Mouse (Mus musculus) lung, embryonic 14.5 days (tissue): ENCODE measurements at regions not wholly inside any gene's neighbourhood (a gene's known extent, or its start where the extent isn't known, plus 50 kb on each side); places are given as distances from the start of the nearest gene placed in this dataset.
A peak's percentile ranks its signal among the peaks of the same experiment; 100 is the strongest.

Experiments
- ATAC-seq: fragments of 200-750 bp; cut with Nextera tagmentation; 2 replicates; pipeline ENCODE4 v1.8.0; 2017; ENCODE audit warnings: mild to moderate bottlenecking, moderate TSS enrichment, moderate library complexity; ENCODE audit not compliant: insufficient read depth
- DNase-seq: peaks from one replicate; pipeline ENCODE4 v3.0.0-alpha.2; 2015
- H3K27ac ChIP-seq: fragments of 300-500 bp; sonication (generic); 2 replicates; pipeline ENCODE4 v1.5.1; 2014; ENCODE audit warnings: low read depth, mild to moderate bottlenecking, moderate library complexity
- H3K27me3 ChIP-seq: fragments of 300-500 bp; sonication (generic); 2 replicates; pipeline ENCODE4 v1.6.1; 2014; ENCODE audit warnings: low read length, control low read depth; ENCODE audit not compliant: insufficient read depth
- H3K36me3 ChIP-seq: fragments of 300-500 bp; sonication (generic); 2 replicates; pipeline ENCODE4 v1.6.1; 2014; ENCODE audit warnings: control low read depth; ENCODE audit not compliant: insufficient read depth
- H3K4me1 ChIP-seq: fragments of 300-500 bp; sonication (generic); 2 replicates; pipeline ENCODE4 v1.6.1; 2014; ENCODE audit warnings: antibody characterized with exemption, control low read depth; ENCODE audit not compliant: insufficient read depth
- H3K4me2 ChIP-seq: fragments of 300-500 bp; sonication (generic); 2 replicates; pipeline ENCODE4 v1.6.1; 2014; ENCODE audit warnings: mild to moderate bottlenecking
- H3K4me3 ChIP-seq: fragments of 300-500 bp; sonication (generic); 2 replicates; pipeline ENCODE4 v1.5.1; 2014; ENCODE audit warnings: low read depth, low read length
- H3K9ac ChIP-seq: fragments of 300-500 bp; sonication (generic); 2 replicates; pipeline ENCODE4 v1.6.1; 2014
- H3K9me3 ChIP-seq: fragments of 300-500 bp; sonication (generic); 2 replicates; pipeline ENCODE4 v1.6.1; 2016; ENCODE audit warnings: low read depth, low read length, control low read depth
- CTCF ChIP-seq: IDR thresholded peaks from 2 replicates; pipeline ENCODE4 v1.5.1; 2016; ENCODE audit warnings: antibody characterized with exemption, low read depth
- WGBS: fragments of 180-500 bp; shearing (Covaris S2); extraction: QIAGEN DNeasy Blood & Tissue Kit; methylation state at CpG from one replicate; pipeline ENCODE4 v1.1.7; 2014; 5-methylcytosine and 5-hydroxymethylcytosine counted together

DNA sequence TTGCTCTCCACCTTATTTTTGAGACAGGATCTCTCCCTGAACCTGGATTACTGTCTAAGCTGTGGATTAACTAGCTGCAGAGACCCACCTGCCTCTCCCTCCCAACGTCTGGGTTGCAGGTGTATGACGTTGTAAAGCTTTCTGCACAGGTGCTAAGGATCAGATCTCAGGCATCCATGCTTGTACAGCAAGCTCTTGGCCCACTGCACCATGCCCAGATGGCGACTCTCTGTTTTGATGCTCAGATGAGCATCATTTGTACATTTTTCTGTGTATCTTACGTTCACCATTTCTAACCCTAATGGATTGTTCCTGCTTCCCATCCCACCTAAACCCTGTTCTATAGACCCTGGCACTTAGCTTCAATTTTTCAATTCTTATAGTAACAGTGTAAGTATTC is 59.4 kb upstream of the Ankrd55 start:
- H3K4me1 ChIP-seq, result peaks cover 3% of the 10 kb centered on the region; the same call in 1 of the 2 replicates
- H3K9ac ChIP-seq, result no peak overlapping the region
- H3K4me2 ChIP-seq, result no peak overlapping the region
- ATAC-seq, result no peak
- no peaks in the 10 kb centered on the region for H3K9me3 ChIP-seq
- DNase-seq, result no peak
- no peak overlapping the region for H3K27ac ChIP-seq
- WGBS, result 80% methylated on average over 4 of the region's 4 CpGs
- H3K36me3 ChIP-seq, result no peaks in the 10 kb centered on the region
- no peaks in the 10 kb centered on the region for H3K27me3 ChIP-seq
- H3K4me3 ChIP-seq, result no peak overlapping the region
- TF ChIP-seq CTCF, result no peak

DNA sequence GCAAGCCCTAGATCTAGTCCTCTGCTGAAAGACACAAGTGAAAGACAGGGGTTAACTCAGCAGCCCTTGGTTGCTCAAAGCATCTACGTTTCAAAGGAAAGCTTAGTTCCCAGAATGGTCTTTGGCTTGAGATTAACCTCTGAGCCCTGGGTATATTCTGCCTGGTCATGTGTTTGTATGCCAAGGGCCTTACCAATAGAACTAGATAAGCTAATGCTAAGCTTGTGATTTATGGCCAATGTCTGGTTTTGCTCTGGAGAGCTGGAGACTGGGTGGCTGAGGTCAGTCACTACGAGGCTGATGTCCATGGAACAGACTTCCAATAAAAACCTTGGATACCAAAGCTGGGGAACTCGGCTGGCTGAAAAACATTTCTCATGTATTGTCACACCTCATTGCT is 58.1 kb upstream of the Ankrd55 start:
- no peaks in the 10 kb centered on the region for H3K36me3 ChIP-seq
- H3K4me1 ChIP-seq, result peaks cover 3% of the 10 kb centered on the region; the same call in 1 of the 2 replicates
- no peak overlapping the region for H3K27ac ChIP-seq
- DNase-seq (no peak), ATAC-seq (no peak)
- no peak overlapping the region for H3K4me2 ChIP-seq
- no peak for TF ChIP-seq CTCF
- H3K4me3 ChIP-seq, result no peak overlapping the region
- WGBS, result 58% methylated on average over 3 of the region's 3 CpGs
- H3K9ac ChIP-seq, result no peak overlapping the region
- H3K9me3 ChIP-seq, result 0 out of 2 replicates have a peak, but pooled peaks cover 4% of the 10 kb centered on the region
- no peaks in the 10 kb centered on the region for H3K27me3 ChIP-seq

DNA sequence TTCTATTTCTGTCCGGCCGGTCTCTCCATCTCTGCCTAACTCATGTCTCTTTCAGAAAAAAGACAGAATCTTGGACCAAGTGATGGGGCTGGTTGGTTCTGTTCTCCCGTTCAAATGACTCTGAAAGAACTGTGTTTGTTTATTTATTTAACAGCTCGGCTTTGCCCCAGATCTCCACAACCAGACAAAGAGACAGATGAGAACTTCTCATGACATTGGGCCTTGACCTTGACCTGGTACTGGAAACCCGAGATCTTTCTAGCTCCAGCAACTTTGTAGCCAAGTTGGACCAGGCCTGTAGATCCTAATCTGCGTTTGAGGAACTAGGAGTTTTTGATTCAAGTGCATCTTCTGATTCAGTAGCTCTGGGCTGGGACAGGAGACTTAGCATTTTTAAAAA is 53.6 kb upstream of the Ankrd55 start:
- Histone ChIP-seq H3K27ac (no peak overlapping the region), H3K4me1 (no peaks in the 10 kb centered on the region), H3K4me2 (no peak overlapping the region), H3K4me3 (no peak overlapping the region), H3K9ac (no peak overlapping the region), H3K9me3 (0 out of 2 replicates have a peak, but pooled peaks cover 6% of the 10 kb centered on the region), H3K36me3 (no peaks in the 10 kb centered on the region), H3K27me3 (no peaks in the 10 kb centered on the region)
- 65% methylated on average over 6 of the region's 6 CpGs for WGBS
- DNase-seq (no peak), ATAC-seq (no peak)
- no peak for TF ChIP-seq CTCF

DNA sequence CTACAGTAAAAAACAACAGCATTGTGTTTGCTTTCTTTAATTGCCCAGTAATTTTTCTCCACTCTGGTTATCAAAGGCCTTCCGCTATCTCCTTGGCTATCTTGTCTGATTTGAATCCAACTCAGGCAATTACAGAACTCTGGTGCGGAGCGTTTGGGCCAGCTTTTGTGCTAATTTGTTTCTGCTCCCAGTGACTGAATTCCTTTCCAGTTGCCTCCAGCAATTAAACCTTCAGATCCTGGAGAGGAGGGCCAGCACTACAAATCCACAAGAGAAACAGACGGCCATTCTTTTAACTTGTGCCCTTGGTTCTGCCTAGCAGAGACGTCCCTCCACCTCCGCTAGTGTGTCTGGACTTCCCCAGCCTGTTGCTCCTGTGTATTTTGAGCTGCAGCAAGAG is 51.3 kb upstream of the Ankrd55 start:
- no peak for TF ChIP-seq CTCF
- 0 out of 2 replicates have a peak, but pooled peaks cover 6% of the 10 kb centered on the region for H3K4me1 ChIP-seq
- H3K27ac ChIP-seq, result no peak overlapping the region
- H3K9ac ChIP-seq, result no peak overlapping the region
- 59% methylated on average over 6 of the region's 6 CpGs for WGBS
- H3K9me3 ChIP-seq, result 0 out of 2 replicates have a peak, but pooled peaks cover 6% of the 10 kb centered on the region
- H3K4me3 ChIP-seq, result no peak overlapping the region
- ATAC-seq (no peak), DNase-seq (no peak)
- no peaks in the 10 kb centered on the region for H3K27me3 ChIP-seq
- no peak overlapping the region for H3K4me2 ChIP-seq
- no peaks in the 10 kb centered on the region for H3K36me3 ChIP-seq

DNA sequence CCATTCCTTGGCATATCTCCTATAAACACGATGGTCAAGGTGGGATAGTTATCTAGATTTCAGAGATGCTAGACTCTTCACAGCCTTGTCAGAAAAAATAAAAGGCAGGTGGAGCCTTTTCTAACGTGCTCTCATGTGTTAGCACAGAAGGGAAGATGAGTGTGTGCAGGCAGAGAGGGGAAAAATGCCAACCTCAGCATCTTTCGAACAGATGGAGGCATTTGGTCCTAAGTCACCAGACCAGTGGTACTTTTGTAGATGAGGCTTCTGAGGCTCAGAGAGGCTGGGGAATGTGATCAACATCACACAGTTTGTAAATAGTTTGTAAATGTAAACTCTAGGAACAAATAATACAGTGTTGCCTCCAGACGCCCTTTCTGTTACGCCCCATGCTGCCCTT is 50.9 kb upstream of the Ankrd55 start:
- no peak for DNase-seq
- no peak for ATAC-seq
- no peak overlapping the region for H3K4me2 ChIP-seq
- no peaks in the 10 kb centered on the region for H3K36me3 ChIP-seq
- H3K27ac ChIP-seq, result no peak overlapping the region
- H3K4me3 ChIP-seq, result no peak overlapping the region
- 0 out of 2 replicates have a peak, but pooled peaks cover 7% of the 10 kb centered on the region for H3K4me1 ChIP-seq
- WGBS, result 58% methylated on average over 5 of the region's 5 CpGs
- H3K27me3 ChIP-seq, result no peaks in the 10 kb centered on the region
- H3K9ac ChIP-seq, result no peak overlapping the region
- 0 out of 2 replicates have a peak, but pooled peaks cover 6% of the 10 kb centered on the region for H3K9me3 ChIP-seq
- no peak for TF ChIP-seq CTCF

DNA sequence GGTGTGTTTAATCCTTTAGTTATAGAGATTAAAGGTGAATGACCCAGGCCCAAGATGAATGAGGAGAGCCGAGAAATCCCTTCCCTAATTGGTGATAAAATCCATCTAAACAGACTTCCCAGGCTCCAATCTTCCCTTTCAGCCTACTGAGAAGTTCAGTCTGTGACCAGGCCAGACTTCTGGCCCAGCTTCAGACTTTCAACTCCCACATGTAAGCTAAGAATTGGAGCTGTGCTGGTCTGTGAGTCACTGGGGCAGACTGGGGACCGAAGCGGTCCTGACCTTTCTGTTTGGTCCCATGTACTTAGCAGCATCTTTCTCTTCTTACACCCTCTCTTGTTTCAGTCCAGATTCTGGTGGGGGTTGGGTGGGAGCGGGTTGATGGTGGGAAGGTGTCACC is 50.3 kb upstream of the Ankrd55 start:
- 46% methylated on average over 4 of the region's 4 CpGs for WGBS
- DNase-seq (peak; percentile 52), ATAC-seq (peak; percentile 44; the same call in 1 of the 2 replicates)
- Histone ChIP-seq H3K9me3 (0 out of 2 replicates have a peak, but pooled peaks cover 6% of the 10 kb centered on the region), H3K9ac (no peak overlapping the region), H3K27ac (0 out of 2 replicates have a peak overlapping the region, but pooled peaks have one; percentile 22), H3K4me3 (no peak overlapping the region), H3K4me2 (no peak overlapping the region), H3K4me1 (0 out of 2 replicates have a peak, but pooled peaks cover 7% of the 10 kb centered on the region), H3K27me3 (no peaks in the 10 kb centered on the region), H3K36me3 (no peaks in the 10 kb centered on the region)
- TF ChIP-seq CTCF, result no peak
